Mouse (Mus musculus): ENCODE data around the gene Mt3. TPM values are rescaled to one million over a fixed set of nuclear protein-coding genes. Genes with fewer than 3 reads are reported as not detected.

The Mt3 gene
- total RNA-seq, 2 experiments from 2014 or later, result 1.6 to 2.7 TPM

DNA sequence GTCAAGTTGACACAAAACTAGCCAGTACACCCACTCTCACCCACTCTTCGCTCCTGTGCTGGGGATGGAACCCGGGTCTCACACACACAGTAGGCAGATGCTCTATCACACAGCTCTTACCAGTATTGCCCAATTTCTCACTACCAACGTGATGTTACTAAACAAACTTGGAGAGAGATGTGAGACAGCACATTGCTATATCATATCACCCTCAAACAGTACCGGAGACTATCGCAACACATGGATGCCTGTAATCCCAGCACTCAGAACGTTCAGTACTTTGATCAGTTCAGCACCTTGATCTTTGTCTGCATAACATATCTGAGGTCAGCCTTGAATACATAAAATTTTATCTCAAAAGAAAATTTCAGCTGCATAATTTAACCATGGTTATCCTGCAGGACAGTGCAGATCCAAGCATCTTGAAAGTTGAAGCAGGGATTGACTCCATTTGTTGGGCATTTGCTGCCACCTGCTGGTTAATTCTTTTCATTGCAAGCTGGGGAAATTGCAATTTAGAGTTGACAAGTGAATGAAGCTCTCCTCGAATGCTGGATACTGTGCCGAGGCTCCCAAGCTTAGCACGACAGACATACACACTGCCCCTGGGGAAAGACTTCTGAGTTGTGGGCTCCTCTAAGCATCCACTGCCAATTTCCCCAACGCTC is 46.9 kb downstream of the Mt3 start:
- Histone ChIP-seq H3K27ac (no peak overlapping the region), H3K4me3 (no peak overlapping the region)
- peak; percentile 81 for TF ChIP-seq CTCF (IDR thresholded peaks at IDR 0.05)
- peak; percentile 50 for DNase-seq
- intact Hi-C loops (cut with DNase I), result loop anchor here (1.0 to 5.0 kb wide), 2 partner anchors 32 to 97 kb away; no protein-coding TSS in a partner anchor

Other genes starting within 250 kb of the Mt3 start
- 100 to 1,000 TPM in 1 of 2 experiments, 10 to 100 TPM in 1; 97.5 to 101 TPM for gene Amfr, start 139.8 kb upstream of the Mt3 start, total RNA-seq (2021)
- gene Nudt21, start 115.6 kb upstream of the Mt3 start, total RNA-seq (2021), result 10 to 100 TPM in 1 of 2 experiments, 1 to 10 TPM in 1; 8.0 to 15.0 TPM
- gene Ogfod1, start 115.4 kb upstream of the Mt3 start, total RNA-seq (2021), result 10 to 100 TPM; 23.0 to 27.4 TPM
- gene Bbs2, start 53.7 kb upstream of the Mt3 start, total RNA-seq (2021), result 1 to 10 TPM; 2.5 to 4.6 TPM
- gene Mt4, start 15.4 kb upstream of the Mt3 start, total RNA-seq (2021), result not detected
- 100 to 1,000 TPM; 103 to 148 TPM for gene Mt2, start 20.1 kb downstream of the Mt3 start, total RNA-seq (2021)
- gene Mt1, start 26.5 kb downstream of the Mt3 start, total RNA-seq (2021), result 100 to 1,000 TPM; 120 to 127 TPM
- gene Nup93, start 62.0 kb downstream of the Mt3 start, total RNA-seq (2021), result 10 to 100 TPM in 1 of 2 experiments, 1 to 10 TPM in 1; 8.6 to 12.4 TPM
- gene Slc12a3, start 176.6 kb downstream of the Mt3 start, total RNA-seq (2021), result not detected
- 100 to 1,000 TPM; 111 to 117 TPM for gene Herpud1, start 233.8 kb downstream of the Mt3 start, total RNA-seq (2021)